Mouse (Mus musculus) G1E (cell line): ENCODE data around the gene Notch4.

Source experiments
- CTCF ChIP-seq: IDR thresholded peaks from 2 replicates; pipeline ENCODE4 v1.5.1; 2012; ENCODE audit warnings: low read depth, low read length, inconsistent platforms, mixed read lengths
- GATA1 ChIP-seq: IDR thresholded peaks from 2 replicates; pipeline ENCODE4 v1.6.1; 2012; ENCODE audit warnings: borderline replicate concordance, low read length, inconsistent platforms, mixed read lengths
- GATA2 ChIP-seq: IDR thresholded peaks from 2 replicates; pipeline ENCODE4 v1.6.1; 2012; ENCODE audit warnings: low read depth, low read length, inconsistent platforms, borderline replicate concordance
- POLR2AphosphoS5 ChIP-seq: IDR thresholded peaks from 2 replicates; pipeline ENCODE4 v1.6.1; 2012; ENCODE audit warnings: low read depth, low read length, inconsistent platforms; ENCODE audit not compliant: insufficient replicate concordance
- TAL1 ChIP-seq: conservative IDR thresholded peaks from 2 replicates; pipeline ENCODE4 v1.6.1; 2012; ENCODE audit warnings: low read depth, low read length, inconsistent platforms, mixed read lengths

- TF ChIP-seq CTCF = no peak
- no peak for TF ChIP-seq TAL1
- TF ChIP-seq GATA1 = no peak
- no peak for TF ChIP-seq GATA2
- TF ChIP-seq POLR2AphosphoS5 = no peak
These were observed 43.9 kb downstream of the Notch4 start for GRCm38 (mm10) chr17:34607997-34608396.
